Mouse (Mus musculus) kidney, adult 2 months (tissue): ENCODE results near the gene Pgs1.

Source experiments
- CTCF ChIP-seq: fragments of 200-500 bp; conservative IDR thresholded peaks from 2 replicates; pipeline ENCODE4 v1.5.1; 2011; ENCODE audit warnings: low read depth, mild to moderate bottlenecking, control low read depth, low read length, moderate library complexity, mixed read lengths; ENCODE audit not compliant: insufficient read depth, insufficient read length
- POLR2A ChIP-seq: fragments of 200-500 bp; IDR thresholded peaks from one replicate; pipeline ENCODE4 v1.6.1; 2011; ENCODE audit warnings: low read depth, low read length, control low read depth

- no peak for TF ChIP-seq CTCF
- TF ChIP-seq POLR2A: no peak
These were observed 22.2 kb upstream of the Pgs1 start for GRCm38 (mm10) chr11:117963872-117964271.
